Mouse (Mus musculus) embryonic facial prominence, embryonic 13.5 days (tissue): ENCODE results near the gene Grm5. TPM values are rescaled to one million over a fixed set of nuclear protein-coding genes. Genes with fewer than 3 reads are reported as not detected.

Source experiments
- ATAC-seq: fragments of 200-750 bp; cut with Nextera tagmentation; 2 replicates; pipeline ENCODE4 v1.8.0; 2017; ENCODE audit warnings: low read depth; ENCODE audit not compliant: insufficient number of reproducible peaks, insufficient read depth, low FRiP score, low TSS enrichment
- H3K27ac ChIP-seq: fragments of 300-500 bp; sonication (generic); 2 replicates; pipeline ENCODE4 v1.5.1; 2015; ENCODE audit warnings: moderate library complexity, mild to moderate bottlenecking, inconsistent platforms
- H3K27me3 ChIP-seq: fragments of 300-500 bp; sonication (generic); 2 replicates; pipeline ENCODE4 v1.6.1; 2015; ENCODE audit warnings: mild to moderate bottlenecking, inconsistent platforms
- H3K36me3 ChIP-seq: fragments of 300-500 bp; sonication (generic); 2 replicates; pipeline ENCODE4 v1.6.1; 2015; ENCODE audit warnings: mild to moderate bottlenecking, inconsistent platforms
- H3K4me1 ChIP-seq: fragments of 300-500 bp; sonication (generic); 2 replicates; pipeline ENCODE4 v1.6.1; 2015; ENCODE audit warnings: inconsistent platforms
- H3K4me2 ChIP-seq: fragments of 300-500 bp; sonication (generic); 2 replicates; pipeline ENCODE4 v1.6.1; 2015; ENCODE audit warnings: moderate library complexity, mild to moderate bottlenecking, inconsistent platforms
- H3K4me3 ChIP-seq: fragments of 300-500 bp; sonication (generic); 2 replicates; pipeline ENCODE4 v1.5.1; 2015; ENCODE audit warnings: mild to moderate bottlenecking, inconsistent platforms
- H3K9ac ChIP-seq: fragments of 300-500 bp; sonication (generic); 2 replicates; pipeline ENCODE4 v1.6.1; 2015; ENCODE audit warnings: mild to moderate bottlenecking, inconsistent platforms
- H3K9me3 ChIP-seq: fragments of 300-500 bp; sonication (generic); 2 replicates; pipeline ENCODE4 v1.6.1; 2016; ENCODE audit warnings: inconsistent platforms
- WGBS: fragments of 180-500 bp; shearing (Covaris S2); methylation state at CpG from one replicate; pipeline ENCODE4 v1.1.7; 2015; ENCODE audit warnings: mixed read lengths; 5-methylcytosine and 5-hydroxymethylcytosine counted together
- polyA plus RNA-seq: library from polyadenylated mRNA; unstranded; fragments of >200 nt; fragmentation: Nextera tagmentation; extraction: Ambion mirVana; gene quantifications from 2 replicates; pipeline ENCODE4 v1.2.1, GENCODE M21; 2015

Grm5 gene
- polyA plus RNA-seq, 1 experiment from 2014 or later: 1.5 TPM

- no peak for ATAC-seq
- WGBS: 62% methylated on average over 1 of the region's 1 CpGs
- Histone ChIP-seq H3K9me3 (no peaks in the 10 kb centered on the region), H3K4me3 (no peak overlapping the region), H3K36me3 (no peaks in the 10 kb centered on the region), H3K4me1 (no peaks in the 10 kb centered on the region), H3K9ac (no peak overlapping the region), H3K27ac (no peak overlapping the region), H3K27me3 (no peaks in the 10 kb centered on the region), H3K4me2 (no peak overlapping the region)
Measured at GRCm38 (mm10) chr7:87716393-87716792, 132.4 kb downstream of the Grm5 start.

- no peaks in the 10 kb centered on the region for H3K4me1 ChIP-seq
- WGBS: 77% methylated on average over 1 of the region's 1 CpGs
- H3K9ac ChIP-seq: no peak overlapping the region
- ATAC-seq: no peak
- no peak overlapping the region for H3K27ac ChIP-seq
- H3K4me3 ChIP-seq: no peak overlapping the region
- H3K4me2 ChIP-seq: no peak overlapping the region
- no peaks in the 10 kb centered on the region for H3K36me3 ChIP-seq
- H3K9me3 ChIP-seq: no peaks in the 10 kb centered on the region
- H3K27me3 ChIP-seq: no peaks in the 10 kb centered on the region
Measured at GRCm38 (mm10) chr7:87718631-87719030, 134.7 kb downstream of the Grm5 start.

GRCm38 (mm10) chr7:87734511-87734910 lies 150.5 kb downstream of the Grm5 start:
- no peak overlapping the region for H3K27ac ChIP-seq
- H3K4me1 ChIP-seq: no peaks in the 10 kb centered on the region
- H3K27me3 ChIP-seq: no peaks in the 10 kb centered on the region
- no peak for ATAC-seq
- no peak overlapping the region for H3K4me2 ChIP-seq
- no peak overlapping the region for H3K9ac ChIP-seq
- H3K9me3 ChIP-seq: no peaks in the 10 kb centered on the region
- H3K4me3 ChIP-seq: no peak overlapping the region
- H3K36me3 ChIP-seq: no peaks in the 10 kb centered on the region

GRCm38 (mm10) chr7:87761945-87762344 lies 178.0 kb downstream of the Grm5 start:
- no peak overlapping the region for H3K4me3 ChIP-seq
- no peak overlapping the region for H3K27ac ChIP-seq
- no peaks in the 10 kb centered on the region for H3K36me3 ChIP-seq
- H3K9me3 ChIP-seq: no peaks in the 10 kb centered on the region
- H3K4me1 ChIP-seq: no peaks in the 10 kb centered on the region
- H3K9ac ChIP-seq: no peak overlapping the region
- H3K27me3 ChIP-seq: no peaks in the 10 kb centered on the region
- WGBS: 64% methylated on average over 2 of the region's 2 CpGs
- H3K4me2 ChIP-seq: no peak overlapping the region
- ATAC-seq: no peak

GRCm38 (mm10) chr7:87762376-87762775 lies 178.4 kb downstream of the Grm5 start:
- Histone ChIP-seq H3K4me3 (no peak overlapping the region), H3K4me2 (no peak overlapping the region)
- WGBS: 19% methylated on average over 3 of the region's 3 CpGs

GRCm38 (mm10) chr7:87787560-87787959 lies 203.6 kb downstream of the Grm5 start:
- no peaks in the 10 kb centered on the region for H3K9me3 ChIP-seq
- WGBS: 85% methylated on average over 1 of the region's 1 CpGs
- no peak for ATAC-seq
- no peak overlapping the region for H3K4me2 ChIP-seq
- H3K36me3 ChIP-seq: no peaks in the 10 kb centered on the region
- no peaks in the 10 kb centered on the region for H3K27me3 ChIP-seq
- H3K4me1 ChIP-seq: no peaks in the 10 kb centered on the region
- H3K9ac ChIP-seq: no peak overlapping the region
- H3K4me3 ChIP-seq: no peak overlapping the region
- no peak overlapping the region for H3K27ac ChIP-seq

More at GRCm38 (mm10) chr7:87762376-87762775, 178.4 kb downstream of the Grm5 start:
- H3K27me3 ChIP-seq: no peaks in the 10 kb centered on the region
- no peaks in the 10 kb centered on the region for H3K4me1 ChIP-seq
- no peak for ATAC-seq
- H3K9me3 ChIP-seq: no peaks in the 10 kb centered on the region
- H3K9ac ChIP-seq: no peak overlapping the region
- no peaks in the 10 kb centered on the region for H3K36me3 ChIP-seq
- H3K27ac ChIP-seq: no peak overlapping the region

- Histone ChIP-seq H3K36me3 (no peaks in the 10 kb centered on the region), H3K9me3 (no peaks in the 10 kb centered on the region), H3K4me2 (no peak overlapping the region), H3K4me1 (no peaks in the 10 kb centered on the region), H3K9ac (no peak overlapping the region), H3K4me3 (no peak overlapping the region), H3K27ac (no peak overlapping the region), H3K27me3 (no peaks in the 10 kb centered on the region)
- no peak for ATAC-seq
Measured at GRCm38 (mm10) chr7:87788963-87789362, 205.0 kb downstream of the Grm5 start.

- H3K9me3 ChIP-seq: no peaks in the 10 kb centered on the region
- no peak for ATAC-seq
- WGBS: 75% methylated on average over 4 of the region's 4 CpGs
- H3K4me3 ChIP-seq: no peak overlapping the region
- H3K4me2 ChIP-seq: no peak overlapping the region
- no peaks in the 10 kb centered on the region for H3K36me3 ChIP-seq
- no peaks in the 10 kb centered on the region for H3K4me1 ChIP-seq
- no peak overlapping the region for H3K9ac ChIP-seq
- no peaks in the 10 kb centered on the region for H3K27me3 ChIP-seq
- no peak overlapping the region for H3K27ac ChIP-seq
Measured at GRCm38 (mm10) chr7:87793896-87794295, 209.9 kb downstream of the Grm5 start.

- Histone ChIP-seq H3K36me3 (no peaks in the 10 kb centered on the region), H3K27me3 (no peaks in the 10 kb centered on the region), H3K4me1 (no peaks in the 10 kb centered on the region), H3K9ac (no peak overlapping the region), H3K27ac (no peak overlapping the region), H3K9me3 (no peaks in the 10 kb centered on the region), H3K4me3 (no peak overlapping the region), H3K4me2 (no peak overlapping the region)
- no peak for ATAC-seq
- 55% methylated on average over 1 of the region's 1 CpGs for WGBS
Measured at GRCm38 (mm10) chr7:87824898-87825297, 240.9 kb downstream of the Grm5 start.

- Histone ChIP-seq H3K27ac (no peak overlapping the region), H3K4me2 (no peak overlapping the region), H3K9me3 (no peaks in the 10 kb centered on the region), H3K36me3 (no peaks in the 10 kb centered on the region), H3K4me1 (no peaks in the 10 kb centered on the region), H3K27me3 (no peaks in the 10 kb centered on the region), H3K4me3 (no peak overlapping the region), H3K9ac (no peak overlapping the region)
- 67% methylated on average over 4 of the region's 4 CpGs for WGBS
- no peak for ATAC-seq
Measured at GRCm38 (mm10) chr7:87834669-87835068, 250.7 kb downstream of the Grm5 start.

- Histone ChIP-seq H3K9me3 (no peaks in the 10 kb centered on the region), H3K4me1 (no peaks in the 10 kb centered on the region), H3K36me3 (no peaks in the 10 kb centered on the region), H3K27me3 (no peaks in the 10 kb centered on the region), H3K9ac (no peak overlapping the region), H3K4me2 (no peak overlapping the region), H3K27ac (no peak overlapping the region), H3K4me3 (no peak overlapping the region)
- 76% methylated on average over 1 of the region's 1 CpGs for WGBS
- no peak for ATAC-seq
Measured at GRCm38 (mm10) chr7:87838579-87838978, 254.6 kb downstream of the Grm5 start.

- H3K4me1 ChIP-seq: no peaks in the 10 kb centered on the region
- no peak overlapping the region for H3K4me2 ChIP-seq
- H3K36me3 ChIP-seq: no peaks in the 10 kb centered on the region
- no peak overlapping the region for H3K9ac ChIP-seq
- no peak overlapping the region for H3K27ac ChIP-seq
- ATAC-seq: no peak
- no peak overlapping the region for H3K4me3 ChIP-seq
- H3K9me3 ChIP-seq: no peaks in the 10 kb centered on the region
- no peaks in the 10 kb centered on the region for H3K27me3 ChIP-seq
Measured at GRCm38 (mm10) chr7:87843496-87843895, 259.5 kb downstream of the Grm5 start.

GRCm38 (mm10) chr7:87846082-87846481 lies 262.1 kb downstream of the Grm5 start:
- H3K27me3 ChIP-seq: no peaks in the 10 kb centered on the region
- ATAC-seq: no peak
- no peak overlapping the region for H3K9ac ChIP-seq
- H3K4me2 ChIP-seq: no peak overlapping the region
- H3K9me3 ChIP-seq: no peaks in the 10 kb centered on the region
- H3K4me1 ChIP-seq: no peaks in the 10 kb centered on the region
- H3K27ac ChIP-seq: no peak overlapping the region
- H3K4me3 ChIP-seq: no peak overlapping the region
- H3K36me3 ChIP-seq: no peaks in the 10 kb centered on the region
